Mouse (Mus musculus) hindbrain, embryonic 13.5 days (tissue): ENCODE data around the gene Rgs11. TPM values are rescaled to one million over a fixed set of nuclear protein-coding genes. Genes with fewer than 3 reads are reported as not detected.
"Not testable (repeated sequence)": the region's sequence is repeated elsewhere in the genome, so short reads cannot be mapped to it uniquely, and the experiment has no call there.

ENCODE experiments used
- ATAC-seq: fragments of 200-750 bp; cut with Nextera tagmentation; 2 replicates; pipeline ENCODE4 v1.8.0; 2017; ENCODE audit warnings: moderate TSS enrichment; ENCODE audit not compliant: low FRiP score
- H3K27ac ChIP-seq: fragments of 300-500 bp; sonication (generic); 2 replicates; pipeline ENCODE4 v1.5.1; 2015; ENCODE audit warnings: inconsistent platforms, mild to moderate bottlenecking, moderate library complexity
- H3K27me3 ChIP-seq: fragments of 300-500 bp; sonication (generic); 2 replicates; pipeline ENCODE4 v1.6.1; 2015; ENCODE audit warnings: mild to moderate bottlenecking, inconsistent platforms
- H3K36me3 ChIP-seq: fragments of 300-500 bp; sonication (generic); 2 replicates; pipeline ENCODE4 v1.6.1; 2015; ENCODE audit warnings: mild to moderate bottlenecking, inconsistent platforms
- H3K4me1 ChIP-seq: fragments of 300-500 bp; sonication (generic); replicated peaks from 2 replicates; pipeline ENCODE4 v1.6.1; 2015; ENCODE audit warnings: inconsistent platforms
- H3K4me2 ChIP-seq: fragments of 300-500 bp; sonication (generic); 2 replicates; pipeline ENCODE4 v1.6.1; 2015; ENCODE audit warnings: inconsistent platforms, mild to moderate bottlenecking, moderate library complexity
- H3K4me3 ChIP-seq: fragments of 300-500 bp; sonication (generic); 2 replicates; pipeline ENCODE4 v1.5.1; 2015; ENCODE audit warnings: mild to moderate bottlenecking, inconsistent platforms
- H3K9ac ChIP-seq: fragments of 300-500 bp; sonication (generic); 2 replicates; pipeline ENCODE4 v1.6.1; 2015; ENCODE audit warnings: mild to moderate bottlenecking, inconsistent platforms
- H3K9me3 ChIP-seq: fragments of 300-500 bp; sonication (generic); 2 replicates; pipeline ENCODE4 v1.6.1; 2016; ENCODE audit warnings: inconsistent platforms
- WGBS: fragments of 180-500 bp; shearing (Covaris S2); methylation state at CpG from one replicate; pipeline ENCODE4 v1.1.7; 2015; 5-methylcytosine and 5-hydroxymethylcytosine counted together
- polyA plus RNA-seq: library from polyadenylated mRNA; unstranded; fragments of >200 nt; fragmentation: Nextera tagmentation; extraction: Ambion mirVana; gene quantifications from 2 replicates; pipeline ENCODE4 v1.2.1, GENCODE M21; 2015

Gene Rgs11
- 9.0 and 9.5 TPM in 2 replicates for polyA plus RNA-seq

- ATAC-seq = 0 out of 2 replicates have a peak, but pooled peaks have one; percentile 12
- H3K4me1 ChIP-seq = peaks cover 42% of the 10 kb centered on the region
Observed at GRCm38 (mm10) chr17:26202737-26203136, at the start of gene Rgs11. TSS of gene Rgs11 (plus strand) at chr17:26202951.

GRCm38 (mm10) chr17:26162736-26163135 is 40.0 kb upstream of the Rgs11 start:
- no peak overlapping the region for H3K27ac ChIP-seq
- no peak overlapping the region for H3K9ac ChIP-seq
- H3K4me2 ChIP-seq = no peak overlapping the region
- WGBS = 88% methylated on average over 1 of the region's 1 CpGs
- H3K36me3 ChIP-seq = peaks cover 3% of the 10 kb centered on the region; the same call in 1 of the 2 replicates
- peaks cover 12% of the 10 kb centered on the region for H3K4me1 ChIP-seq
- H3K27me3 ChIP-seq = no peaks in the 10 kb centered on the region
- no peak overlapping the region for H3K4me3 ChIP-seq
- no peaks in the 10 kb centered on the region for H3K9me3 ChIP-seq
- no peak for ATAC-seq

More at GRCm38 (mm10) chr17:26202737-26203136, at the start of gene Rgs11:
- Histone ChIP-seq H3K9ac (peak within 1 kb of the TSS; percentile 51), H3K4me3 (peak within 1 kb of the TSS; percentile 42), H3K27ac (no peak within 1 kb of the TSS), H3K9me3 (no peaks in the 10 kb centered on the region), H3K36me3 (peaks cover 4% of the 10 kb centered on the region), H3K4me2 (peak within 1 kb of the TSS; percentile 94), H3K27me3 (peaks cover 79% of the 10 kb centered on the region)
- whole genome bisulfite sequencing = 2% methylated on average over 22 of the region's 22 CpGs

DNA sequence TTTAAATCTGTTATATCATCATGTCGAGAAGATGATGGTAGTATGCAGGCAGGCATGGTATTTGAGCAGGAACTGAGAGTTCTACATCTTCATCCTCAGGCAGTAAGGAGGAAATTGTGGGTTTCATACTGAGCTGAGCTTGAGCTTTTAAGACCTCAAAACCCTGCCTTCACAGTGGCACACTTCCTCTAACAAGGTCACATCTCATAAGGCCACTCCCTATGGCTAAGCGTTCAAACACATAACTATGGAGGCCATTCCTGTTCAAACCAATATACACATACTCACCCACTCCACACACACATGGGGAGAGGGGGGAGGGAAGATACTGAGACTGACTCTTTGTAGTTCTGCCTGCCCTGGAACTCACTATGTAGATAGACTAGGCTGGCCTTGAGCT is 34.7 kb upstream of the Rgs11 start:
- ATAC-seq = no peak
- WGBS = 85% methylated on average over 2 of the region's 2 CpGs
- H3K4me2 ChIP-seq = no peak overlapping the region
- H3K4me3 ChIP-seq = no peak overlapping the region
- H3K4me1 ChIP-seq = peaks cover 12% of the 10 kb centered on the region
- no peak overlapping the region for H3K27ac ChIP-seq
- peaks cover 3% of the 10 kb centered on the region; the same call in 1 of the 2 replicates for H3K36me3 ChIP-seq
- no peaks in the 10 kb centered on the region for H3K9me3 ChIP-seq
- H3K27me3 ChIP-seq = no peaks in the 10 kb centered on the region
- H3K9ac ChIP-seq = no peak overlapping the region

- not testable (repeated sequence) for ATAC-seq, H3K9me3 ChIP-seq, H3K4me3 ChIP-seq, H3K4me2 ChIP-seq, H3K4me1 ChIP-seq, H3K9ac ChIP-seq, H3K27me3 ChIP-seq, H3K27ac ChIP-seq
- WGBS = 89% methylated on average over 2 of the region's 2 CpGs
- peaks cover 38% of the 10 kb centered on the region for H3K36me3 ChIP-seq
Observed at GRCm38 (mm10) chr17:26175248-26175647, 27.5 kb upstream of the Rgs11 start.

DNA sequence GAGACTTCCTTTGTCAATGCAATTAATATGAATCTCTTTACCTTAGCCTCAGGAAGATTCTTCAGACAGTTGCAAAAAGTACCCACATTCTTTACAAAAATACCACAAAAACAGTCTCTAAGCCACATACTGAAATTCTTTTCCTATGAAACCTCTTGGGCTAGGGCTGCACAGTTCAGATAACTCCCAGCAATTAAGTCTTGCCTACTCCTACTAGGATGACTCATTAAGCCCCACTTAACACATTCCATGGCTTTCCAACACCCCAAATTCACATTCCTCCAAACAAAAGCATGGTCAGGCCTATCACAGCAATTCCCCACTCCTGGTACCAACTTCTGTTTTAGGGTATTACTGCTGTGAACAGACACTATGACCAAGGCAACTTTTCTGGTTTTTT is 24.1 kb upstream of the Rgs11 start:
- no peaks in the 10 kb centered on the region for H3K27me3 ChIP-seq

DNA sequence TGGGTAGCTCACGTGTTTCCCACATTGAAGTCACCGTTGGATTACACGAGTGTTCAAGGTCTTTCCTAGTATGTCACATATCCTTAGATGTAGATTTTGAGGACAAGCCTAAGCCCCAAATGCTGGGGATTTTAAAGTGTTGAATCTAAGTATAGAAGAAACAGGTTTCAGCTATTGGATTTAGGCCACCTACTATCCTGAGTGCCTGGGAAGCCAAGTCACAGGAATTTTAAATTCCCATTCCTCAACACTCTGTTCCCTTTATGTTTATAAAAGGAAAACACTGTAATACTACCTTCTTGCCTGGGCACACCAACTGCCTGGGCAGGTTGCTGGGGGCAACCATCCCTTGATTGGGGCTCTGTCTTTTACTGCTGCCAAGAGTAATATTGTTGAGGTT is 21.6 kb upstream of the Rgs11 start:
- Histone ChIP-seq H3K4me3 (no peak overlapping the region), H3K27ac (no peak overlapping the region), H3K9me3 (no peaks in the 10 kb centered on the region), H3K9ac (no peak overlapping the region), H3K4me1 (no peaks in the 10 kb centered on the region), H3K36me3 (peaks cover 54% of the 10 kb centered on the region), H3K4me2 (no peak overlapping the region), H3K27me3 (no peaks in the 10 kb centered on the region)
- 97% methylated on average over 3 of the region's 3 CpGs for WGBS
- ATAC-seq = no peak

More for the DNA sequence above, 24.1 kb upstream of the Rgs11 start:
- no peak overlapping the region for H3K4me3 ChIP-seq
- H3K36me3 ChIP-seq = peaks cover 48% of the 10 kb centered on the region
- no peak overlapping the region for H3K4me2 ChIP-seq
- no peaks in the 10 kb centered on the region for H3K4me1 ChIP-seq
- H3K9ac ChIP-seq = no peak overlapping the region
- no peak for ATAC-seq
- H3K27ac ChIP-seq = no peak overlapping the region
- H3K9me3 ChIP-seq = no peaks in the 10 kb centered on the region

DNA sequence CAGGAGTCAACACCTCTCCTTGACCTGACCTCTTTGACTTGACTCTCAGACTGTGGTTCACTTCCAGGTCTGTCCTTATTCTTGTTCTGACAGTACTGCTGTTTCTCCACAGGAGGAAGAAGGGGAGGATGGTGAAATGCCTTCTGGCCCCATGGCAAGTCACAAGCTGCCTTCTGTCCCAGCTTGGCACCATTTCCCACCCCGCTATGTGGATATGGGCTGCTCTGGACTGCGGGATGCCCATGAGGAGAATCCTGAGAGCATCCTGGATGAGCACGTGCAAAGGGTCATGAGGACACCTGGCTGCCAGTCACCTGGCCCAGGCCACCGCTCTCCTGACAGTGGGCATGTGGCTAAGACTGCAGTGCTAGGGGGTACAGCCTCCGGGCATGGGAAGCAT is 15.2 kb upstream of the Rgs11 start:
- no peak for ATAC-seq
- no peak overlapping the region for H3K4me3 ChIP-seq
- no peaks in the 10 kb centered on the region for H3K27me3 ChIP-seq
- no peak overlapping the region for H3K9ac ChIP-seq
- no peaks in the 10 kb centered on the region for H3K9me3 ChIP-seq
- peaks cover 94% of the 10 kb centered on the region for H3K36me3 ChIP-seq
- H3K4me1 ChIP-seq = no peaks in the 10 kb centered on the region
- no peak overlapping the region for H3K4me2 ChIP-seq
- H3K27ac ChIP-seq = no peak overlapping the region
- WGBS = 97% methylated on average over 5 of the region's 5 CpGs

DNA sequence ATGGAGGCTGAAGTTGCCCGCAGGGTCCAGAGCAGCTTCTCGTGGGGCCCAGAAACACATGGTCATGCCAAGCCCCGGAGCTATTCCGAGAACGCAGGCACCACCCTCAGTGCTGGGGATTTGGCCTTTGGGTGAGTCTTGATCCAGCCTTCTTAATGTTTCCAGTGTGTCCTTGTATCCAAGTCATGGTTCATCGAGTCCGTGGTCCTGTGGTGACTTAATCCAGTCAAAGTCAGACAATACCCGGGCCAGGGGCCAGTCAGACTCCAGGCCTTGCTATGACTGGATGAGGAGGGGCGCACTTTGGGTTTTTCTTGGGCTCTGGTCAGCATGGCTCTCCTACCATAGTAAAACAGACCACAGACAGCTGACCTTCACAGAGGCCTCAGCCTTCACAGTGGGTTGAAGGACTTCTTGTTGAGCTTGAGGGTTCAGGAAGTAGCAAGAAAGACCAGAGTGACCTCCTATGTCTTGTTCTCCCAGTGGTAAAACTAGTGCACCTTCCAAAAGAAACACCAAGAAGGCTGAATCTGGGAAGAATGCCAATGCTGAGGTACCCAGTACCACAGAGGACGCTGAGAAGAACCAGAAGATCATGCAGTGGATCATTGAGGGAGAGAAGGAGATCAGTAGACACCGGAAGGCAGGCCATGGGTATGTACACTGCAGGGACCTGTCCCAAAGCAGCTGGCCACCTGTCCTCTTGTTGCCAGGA is 14.5 kb upstream of the Rgs11 start:
- Histone ChIP-seq H3K27me3 (no peaks in the 10 kb centered on the region), H3K4me1 (no peaks in the 10 kb centered on the region)
- ATAC-seq = no peak

GRCm38 (mm10) chr17:26191486-26191885 is 11.3 kb upstream of the Rgs11 start:
- H3K4me1 ChIP-seq, H3K4me3 ChIP-seq, H3K27me3 ChIP-seq, ATAC-seq, H3K9ac ChIP-seq, H3K9me3 ChIP-seq, H3K4me2 ChIP-seq, H3K27ac ChIP-seq: not testable (repeated sequence)
- H3K36me3 ChIP-seq = peaks cover 99% of the 10 kb centered on the region
- 92% methylated on average over 7 of the region's 7 CpGs for WGBS

More for the DNA sequence above, 14.5 kb upstream of the Rgs11 start:
- Histone ChIP-seq H3K27ac (no peak overlapping the region), H3K36me3 (peaks cover 96% of the 10 kb centered on the region), H3K9ac (no peak overlapping the region), H3K9me3 (no peaks in the 10 kb centered on the region), H3K4me3 (no peak overlapping the region), H3K4me2 (no peak overlapping the region)
- WGBS = 95% methylated on average over 11 of the region's 11 CpGs

DNA sequence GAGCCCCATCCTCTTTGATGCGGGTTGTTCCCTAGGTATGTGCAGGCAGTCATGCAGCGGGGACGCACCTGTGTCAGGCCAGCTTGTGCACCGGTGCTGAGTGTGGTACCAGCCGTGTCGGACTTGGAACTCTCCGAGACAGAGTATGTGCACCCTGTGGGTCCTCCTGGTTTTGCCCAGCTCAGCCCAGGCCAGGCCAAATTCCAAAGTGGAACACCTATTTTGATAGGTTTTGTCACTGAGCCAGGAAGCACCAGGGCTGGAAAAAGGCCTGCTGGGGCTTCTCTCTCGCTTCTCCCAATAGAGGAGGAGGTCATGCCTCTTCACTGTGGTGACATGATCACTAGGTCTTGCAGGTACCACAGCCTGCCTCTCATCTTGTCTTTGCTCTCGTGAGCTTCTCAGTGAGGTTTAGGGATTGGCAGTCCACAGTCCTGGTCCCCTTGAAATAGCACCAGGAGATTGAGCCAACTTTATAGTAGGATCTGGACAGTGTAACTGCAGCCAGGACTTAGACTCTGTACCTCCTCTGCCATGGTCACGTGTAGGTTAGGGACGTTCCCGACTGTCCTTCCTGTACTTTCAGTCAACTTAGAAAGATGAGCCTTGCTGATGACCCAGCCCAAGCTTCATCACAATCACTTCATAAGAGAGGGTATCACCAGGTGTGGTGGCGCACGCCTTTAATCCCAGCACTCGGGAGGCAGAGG is 10.1 kb upstream of the Rgs11 start:
- no peaks in the 10 kb centered on the region for H3K9me3 ChIP-seq
- no peaks in the 10 kb centered on the region for H3K27me3 ChIP-seq
- ATAC-seq = no peak
- no peak overlapping the region for H3K4me2 ChIP-seq
- no peak overlapping the region for H3K9ac ChIP-seq
- H3K36me3 ChIP-seq = peaks cover 99% of the 10 kb centered on the region
- WGBS = 98% methylated on average over 15 of the region's 15 CpGs
- no peak overlapping the region for H3K4me3 ChIP-seq
- no peaks in the 10 kb centered on the region for H3K4me1 ChIP-seq
- no peak overlapping the region for H3K27ac ChIP-seq

GRCm38 (mm10) chr17:26198892-26199291 is 3.9 kb upstream of the Rgs11 start, which contains the start of gene Pdia2:
TSS of gene Pdia2 (minus strand) at chr17:26199087.
- H3K4me2 ChIP-seq = peak within 1 kb of the TSS; percentile 94
- WGBS = 77% methylated on average over 4 of the region's 4 CpGs

DNA sequence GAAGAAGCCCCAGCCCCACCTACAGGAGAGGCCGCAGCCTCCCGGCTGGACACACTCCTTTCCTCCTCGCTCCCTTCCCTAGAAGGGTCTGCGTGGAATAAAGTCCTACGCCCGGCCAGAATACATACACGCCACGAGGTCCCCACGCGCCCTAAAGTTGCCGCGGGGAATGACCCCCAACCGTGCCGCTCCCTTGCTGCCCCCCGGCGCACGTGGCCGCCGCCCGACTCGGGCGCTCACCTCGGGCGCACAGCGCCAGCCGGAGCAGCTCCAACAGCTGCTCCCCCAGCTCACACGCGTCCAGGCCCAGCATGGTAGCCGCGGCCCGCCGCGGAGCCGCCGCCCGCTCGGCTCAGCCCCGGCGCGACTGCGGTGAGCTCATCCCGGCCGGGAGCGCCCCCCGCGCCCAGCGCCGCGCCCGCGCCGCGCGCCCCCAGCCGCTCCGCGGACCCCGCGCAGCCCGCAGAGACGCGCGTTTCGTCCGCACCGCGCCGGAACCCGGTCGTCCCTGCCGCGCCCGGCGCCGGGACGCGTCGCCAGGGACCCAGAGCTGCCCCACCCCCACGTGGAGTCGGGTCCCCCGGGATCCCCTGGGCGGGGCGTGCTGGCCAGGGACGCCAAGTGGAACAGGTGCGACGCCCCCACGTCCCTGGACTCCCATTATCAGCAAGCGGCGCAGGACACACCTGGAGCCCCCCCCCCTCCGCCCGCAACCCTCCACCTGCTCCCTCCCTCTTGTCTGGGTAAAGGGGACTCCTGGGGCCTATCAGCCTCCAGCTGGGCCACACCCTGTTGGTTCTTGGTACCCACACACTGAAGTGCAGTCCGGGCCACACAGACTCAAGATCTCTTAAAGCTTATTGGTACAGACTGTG is 1.7 kb upstream of the Rgs11 start:
- Histone ChIP-seq H3K9me3 (no peaks in the 10 kb centered on the region), H3K4me1 (peaks cover 42% of the 10 kb centered on the region), H3K27me3 (peaks cover 71% of the 10 kb centered on the region), H3K36me3 (peaks cover 21% of the 10 kb centered on the region), H3K27ac (0 out of 2 replicates have a peak overlapping the region, but pooled peaks have one; percentile 23), H3K4me3 (peak overlapping the region; percentile 63), H3K9ac (peak overlapping the region; percentile 82), H3K4me2 (peak overlapping the region; percentile 94)
- under 1% methylated on average over 92 of the region's 92 CpGs for WGBS
- peak; percentile 71 for ATAC-seq

More at GRCm38 (mm10) chr17:26198892-26199291, 3.9 kb upstream of the Rgs11 start, which contains the start of gene Pdia2:
- Histone ChIP-seq H3K4me1 (peaks cover 36% of the 10 kb centered on the region), H3K27ac (no peak within 1 kb of the TSS), H3K9me3 (no peaks in the 10 kb centered on the region), H3K9ac (no peak within 1 kb of the TSS; the same call in 1 of the 2 replicates), H3K36me3 (peaks cover 43% of the 10 kb centered on the region), H3K4me3 (no peak within 1 kb of the TSS), H3K27me3 (peaks cover 52% of the 10 kb centered on the region)
- no peak for ATAC-seq
